Mouse (Mus musculus) liver, embryonic 14.5 days (tissue): ENCODE results near the gene Hoxa2. TPM values are rescaled to one million over a fixed set of nuclear protein-coding genes. Genes with fewer than 3 reads are reported as not detected.

Source experiments
- ATAC-seq: fragments of 200-750 bp; cut with Nextera tagmentation; 2 replicates; pipeline ENCODE4 v1.8.0; 2017; ENCODE audit warnings: moderate number of reproducible peaks, mild to moderate bottlenecking, moderate library complexity; ENCODE audit not compliant: insufficient read depth
- DNase-seq, 3 experiments: peaks; one replicate each; pipeline ENCODE4 v3.0.0-alpha.2; 2012 to 2013; ENCODE audit warnings: low read depth in 3 of 3, low spot score in 3 of 3
- H3K27ac ChIP-seq: fragments of 300-500 bp; sonication (generic); 2 replicates; pipeline ENCODE4 v1.5.1; 2014; ENCODE audit warnings: moderate library complexity, mild to moderate bottlenecking, control low read depth, inconsistent platforms
- H3K27me3 ChIP-seq: fragments of 300-500 bp; sonication (generic); 2 replicates; pipeline ENCODE4 v1.6.1; 2014; ENCODE audit warnings: mild to moderate bottlenecking, low read length, moderate library complexity; ENCODE audit not compliant: control insufficient read depth, insufficient read depth
- H3K36me3 ChIP-seq: fragments of 300-500 bp; sonication (generic); replicated peaks from 2 replicates; pipeline ENCODE4 v1.6.1; 2014; ENCODE audit warnings: low read depth; ENCODE audit not compliant: control insufficient read depth, insufficient read depth
- H3K4me1 ChIP-seq, 2 experiments: fragments of 200-500 bp in 1 of 2; fragments of 300-500 bp in 1 of 2; sonication (generic) in 1 of 2; replicated peaks; 2 replicates each; pipeline ENCODE4 v1.6.1; 2012 to 2014; ENCODE audit warnings: antibody characterized with exemption in 1 of 2, inconsistent platforms in 1 of 2, low read length in 1 of 2; ENCODE audit not compliant: control insufficient read depth in 2 of 2, insufficient read depth in 2 of 2
- H3K4me2 ChIP-seq: fragments of 300-500 bp; sonication (generic); 2 replicates; pipeline ENCODE4 v1.6.1; 2014; ENCODE audit warnings: low read depth, mild to moderate bottlenecking, control low read depth, moderate library complexity
- H3K4me3 ChIP-seq, 2 experiments: fragments of 200-500 bp in 1 of 2; fragments of 300-500 bp in 1 of 2; sonication (generic) in 1 of 2; 2 replicates each; pipeline ENCODE4 v1.5.1; 2012 to 2014; ENCODE audit warnings: low read depth in 2 of 2, low read length in 2 of 2, mild to moderate bottlenecking in 2 of 2, control low read depth in 1 of 2, inconsistent platforms in 1 of 2, moderate library complexity in 1 of 2; ENCODE audit not compliant: insufficient read depth in 1 of 2
- H3K9ac ChIP-seq: fragments of 300-500 bp; sonication (generic); replicated peaks from 2 replicates; pipeline ENCODE4 v1.6.1; 2014; ENCODE audit warnings: mild to moderate bottlenecking, control low read depth, moderate library complexity
- H3K9me3 ChIP-seq: fragments of 300-500 bp; sonication (generic); 2 replicates; pipeline ENCODE4 v1.6.1; 2016; ENCODE audit warnings: low read length, mixed read lengths; ENCODE audit not compliant: control insufficient read depth
- CTCF ChIP-seq: IDR thresholded peaks from 2 replicates; pipeline ENCODE4 v1.5.1; 2016; ENCODE audit warnings: antibody characterized with exemption, low read depth, control low read depth
- EP300 ChIP-seq: IDR thresholded peaks from 2 replicates; pipeline ENCODE4 v1.6.1; 2016; ENCODE audit warnings: antibody characterized with exemption, low read depth
- WGBS: fragments of 180-500 bp; shearing (Covaris S2); extraction: QIAGEN DNeasy Blood & Tissue Kit; methylation state at CpG from one replicate; pipeline ENCODE4 v1.1.7; 2014; ENCODE audit not compliant: insufficient replicate concordance; 5-methylcytosine and 5-hydroxymethylcytosine counted together
- polyA plus RNA-seq, 2 experiments: library from polyadenylated mRNA; depleted of rRNA in 1 of 2; stranded (reverse) in 1 of 2; unstranded in 1 of 2; fragments of >200 nt; fragmentation: Nextera tagmentation in 1 of 2; extraction: Ambion mirVana in 1 of 2; gene quantifications; 2 replicates each; pipeline versions ENCODE4 v1.2.1 to v1.2.3; 2012 to 2014

The Hoxa2 gene
- polyA plus RNA-seq, 2 experiments = 0.14 to 0.26 TPM

- DNase-seq = no peak
- Histone ChIP-seq H3K4me1 (0 out of 4 replicates have a peak, but pooled peaks cover 0 to 2% of the 10 kb centered on the region in 2 experiments), H3K36me3 (no peaks in the 10 kb centered on the region), H3K4me3 (peak overlapping the region in 1 of 2 experiments; percentile 21; a peak in 2 of 4 replicates), H3K27ac (no peak overlapping the region), H3K9me3 (no peaks in the 10 kb centered on the region), H3K9ac (no peak overlapping the region), H3K27me3 (peaks cover 70% of the 10 kb centered on the region), H3K4me2 (peak overlapping the region; percentile 11)
- WGBS = 10% methylated on average over 4 of the region's 4 CpGs
- no peak for ATAC-seq
- no peak for TF ChIP-seq EP300
These were observed 14.5 kb upstream of the Hoxa2 start for GRCm38 (mm10) chr6:52178918-52179665.

- ATAC-seq (no peak), DNase-seq (no peak)
- Histone ChIP-seq H3K27ac (no peak overlapping the region), H3K27me3 (peaks cover 82% of the 10 kb centered on the region), H3K4me1 (no peaks in the 10 kb centered on the region), H3K4me2 (peak overlapping the region; percentile 2; the same call in 1 of the 2 replicates), H3K9me3 (no peaks in the 10 kb centered on the region), H3K36me3 (no peaks in the 10 kb centered on the region), H3K9ac (no peak overlapping the region), H3K4me3 (no peak overlapping the region)
- 6% methylated on average over 9 of the region's 9 CpGs for WGBS
- TF ChIP-seq EP300 = no peak
- TF ChIP-seq CTCF = no peak
These were observed 13.2 kb upstream of the Hoxa2 start for GRCm38 (mm10) chr6:52177806-52178205.

- H3K27me3 ChIP-seq = peaks cover 89% of the 10 kb centered on the region
- no peaks in the 10 kb centered on the region for H3K9me3 ChIP-seq
- H3K4me1 ChIP-seq = no peaks in the 10 kb centered on the region
- peak within 1 kb of the TSS in 1 of 2 experiments; percentile 27; a peak in 2 of 4 replicates for H3K4me3 ChIP-seq
- H3K36me3 ChIP-seq = no peaks in the 10 kb centered on the region
- no peak within 1 kb of the TSS for H3K9ac ChIP-seq
- TF ChIP-seq CTCF (no peak), EP300 (no peak)
- DNase-seq = no peak
- H3K27ac ChIP-seq = no peak within 1 kb of the TSS
- peak within 1 kb of the TSS; percentile 15 for H3K4me2 ChIP-seq
- 2% methylated on average over 36 of the region's 36 CpGs for WGBS
- ATAC-seq = no peak
These were observed 12.6 kb upstream of the Hoxa2 start, which contains the start of gene 5730596B20Rik for GRCm38 (mm10) chr6:52177061-52177735. Gene 5730596B20Rik, plus strand, starts transcription at chr6:52177498.

- Histone ChIP-seq H3K9me3 (no peaks in the 10 kb centered on the region), H3K4me2 (no peak overlapping the region; the same call in 1 of the 2 replicates), H3K4me3 (peak overlapping the region in 1 of 2 experiments; percentile 27; a peak in 1 of 4 replicates), H3K27me3 (peaks cover 92% of the 10 kb centered on the region), H3K4me1 (no peaks in the 10 kb centered on the region), H3K27ac (no peak overlapping the region), H3K9ac (no peak overlapping the region), H3K36me3 (no peaks in the 10 kb centered on the region)
- DNase-seq = no peak
- TF ChIP-seq EP300 (no peak), CTCF (no peak)
- ATAC-seq = no peak
- WGBS = 2% methylated on average over 6 of the region's 6 CpGs
These were observed 11.8 kb upstream of the Hoxa2 start for GRCm38 (mm10) chr6:52176391-52176790.

GRCm38 (mm10) chr6:52175864-52176263 lies 11.2 kb upstream of the Hoxa2 start:
- H3K36me3 ChIP-seq = no peaks in the 10 kb centered on the region
- ATAC-seq (no peak), DNase-seq (no peak)
- no peak overlapping the region for H3K9ac ChIP-seq
- TF ChIP-seq EP300 (no peak), CTCF (no peak)
- no peak overlapping the region; the same call in 1 of the 2 replicates for H3K4me2 ChIP-seq
- H3K9me3 ChIP-seq = no peaks in the 10 kb centered on the region
- H3K4me3 ChIP-seq = peak overlapping the region in 1 of 2 experiments; percentile 21; a peak in 1 of 4 replicates
- H3K27me3 ChIP-seq = peaks cover 97% of the 10 kb centered on the region
- 1% methylated on average over 20 of the region's 35 CpGs for WGBS
- no peak overlapping the region for H3K27ac ChIP-seq
- H3K4me1 ChIP-seq = no peaks in the 10 kb centered on the region
